Mouse (Mus musculus) gastrocnemius, postnatal 36 days (tissue): Measurements from ENCODE around the gene Filip1. TPM values are rescaled to one million over a fixed set of nuclear protein-coding genes. Genes with fewer than 3 reads are reported as not detected.

Source experiments
- DNase-seq, 2 experiments: peaks; one replicate each; pipeline ENCODE4 v3.0.0; 2022
- intact Hi-C: fragments of 180-260 bp; cut with DNase I; formaldehyde crosslinking; loops from one replicate; pipeline ENCODE4 v1.15.1; 2025
- total RNA-seq, 2 experiments: library from RNA; stranded (reverse); gene quantifications; 2 replicates each; pipeline ENCODE4 v1.2.3; 2021

Filip1 gene
- total RNA-seq, 2 experiments from 2014 or later, result 78.1 to 103 TPM

DNA sequence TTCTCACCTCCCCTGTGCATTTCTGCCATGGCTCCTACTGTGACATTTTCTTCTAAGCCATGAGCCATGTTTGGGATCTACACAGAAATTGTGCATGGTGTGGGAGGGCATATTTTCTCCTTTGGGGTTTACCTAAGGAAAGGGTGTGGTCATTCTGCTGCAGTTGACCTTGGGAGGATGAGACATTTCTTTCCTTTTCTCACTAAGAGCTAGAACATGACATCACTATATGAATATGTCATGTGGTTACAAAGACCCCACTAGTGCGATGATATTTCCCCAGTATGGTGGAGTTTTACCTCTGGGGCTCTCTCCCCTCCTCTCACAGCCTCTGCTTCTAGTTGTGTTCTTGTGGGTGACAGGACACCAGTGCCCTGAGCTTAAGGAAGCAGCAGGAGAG, 22.9 kb downstream of the Filip1 start:
- no peak for DNase-seq
- intact Hi-C loops, result loop anchor here (5.0 kb wide), 1 partner anchor 122 kb away; no protein-coding TSS in a partner anchor

DNA sequence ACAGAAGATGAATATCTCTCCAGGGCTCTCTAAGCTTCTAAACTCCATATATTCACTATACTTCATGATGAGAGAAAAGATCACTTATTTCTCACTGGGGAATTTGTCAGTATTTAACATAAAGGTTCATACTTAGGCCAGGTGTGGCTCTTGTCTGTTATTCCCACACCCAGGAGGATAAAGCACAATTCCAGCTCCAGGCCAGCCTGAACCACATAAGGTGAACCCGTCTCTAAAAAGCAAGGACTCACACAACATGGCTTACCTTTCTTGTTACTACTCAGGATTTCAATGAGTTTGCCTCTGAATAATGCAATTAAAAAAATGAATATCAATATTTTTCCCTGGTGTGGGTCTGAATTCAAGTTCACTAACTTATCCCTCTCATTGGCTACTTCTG, 23.6 kb downstream of the Filip1 start:
- no peak for DNase-seq
- intact Hi-C loops, result loop anchor here (5.0 kb wide), 1 partner anchor 122 kb away; no protein-coding TSS in a partner anchor

DNA sequence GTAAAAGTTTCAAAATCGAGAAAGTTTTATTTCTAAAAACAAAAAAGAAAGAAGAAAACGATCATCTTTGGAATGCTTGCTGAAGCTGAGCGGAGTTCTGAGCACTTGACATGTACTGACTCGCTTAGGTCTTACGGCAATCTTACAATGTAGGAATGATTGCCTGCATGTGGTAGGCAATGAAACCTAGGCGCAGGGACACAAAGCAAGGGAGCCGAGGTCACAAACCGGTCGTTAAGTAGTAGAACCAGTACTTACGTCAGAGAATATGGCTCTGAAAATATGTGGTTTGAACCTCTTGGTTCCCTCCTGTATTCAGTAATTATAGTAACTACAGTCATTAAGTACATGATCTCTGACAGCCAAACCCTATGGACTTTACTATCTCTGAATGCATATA, 29.4 kb downstream of the Filip1 start:
- intact Hi-C loops, result no loop called here
- DNase-seq, result no peak

DNA sequence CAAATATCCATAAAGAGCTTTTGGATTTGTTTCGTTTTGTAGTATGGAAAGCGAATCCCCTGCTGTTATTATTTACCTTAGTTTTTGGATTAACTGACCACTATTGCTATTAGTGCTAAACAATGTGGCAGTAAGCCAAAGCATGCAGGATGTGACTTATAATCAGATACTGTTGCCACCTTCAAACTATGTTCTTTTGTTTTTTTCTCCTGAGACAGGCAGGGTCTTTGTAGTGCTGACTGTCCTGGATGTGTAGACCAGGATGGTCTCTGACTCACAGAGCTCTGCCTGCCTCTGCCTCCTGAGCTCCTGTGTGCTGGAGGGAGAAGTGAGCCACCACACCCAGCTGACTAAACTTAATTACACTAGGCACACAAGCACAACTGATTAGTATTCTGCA, 33.4 kb downstream of the Filip1 start:
- DNase-seq, result no peak
- intact Hi-C loops, result loop anchor here (10.0 kb wide), 1 partner anchor 94 kb away; no protein-coding TSS in a partner anchor

DNA sequence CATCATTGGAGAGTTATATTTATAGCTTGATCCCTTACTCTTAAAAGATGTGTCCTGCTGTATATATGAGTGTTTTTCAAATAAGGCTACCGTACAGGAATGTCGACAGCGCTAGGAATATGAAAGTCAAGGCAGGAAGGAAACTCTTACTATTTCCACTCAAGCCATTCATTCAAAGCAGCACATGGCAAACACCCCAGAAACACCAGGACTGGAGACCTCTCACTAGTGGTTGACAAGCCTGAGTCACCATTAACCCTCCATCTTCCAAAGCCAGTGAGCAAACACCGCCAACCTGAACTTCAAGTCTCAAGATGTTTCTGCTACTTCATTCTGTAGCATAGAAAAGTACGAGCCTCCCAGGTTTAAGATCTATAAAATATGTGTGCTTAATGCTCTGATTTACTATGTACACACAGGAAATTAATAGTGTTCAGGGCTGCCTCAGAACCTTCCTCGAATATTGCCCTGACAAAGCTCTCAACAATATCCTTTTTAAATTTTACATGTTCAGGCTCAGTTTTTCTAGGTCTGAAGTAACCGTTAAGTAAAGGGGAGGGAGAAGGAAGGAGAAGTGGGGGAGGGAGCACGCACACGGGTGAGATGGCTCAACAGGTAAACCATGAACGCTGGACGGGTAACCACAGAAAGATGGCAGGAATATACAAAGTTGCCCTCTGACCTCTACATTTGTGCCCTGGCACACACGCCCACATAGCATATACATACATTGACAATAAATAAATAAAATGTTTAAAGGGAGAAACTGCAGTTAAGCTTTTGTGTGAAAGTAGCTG, 34.2 kb downstream of the Filip1 start:
- intact Hi-C loops, result loop anchor here (10.0 kb wide), 1 partner anchor 94 kb away; no protein-coding TSS in a partner anchor
- no peak for DNase-seq

DNA sequence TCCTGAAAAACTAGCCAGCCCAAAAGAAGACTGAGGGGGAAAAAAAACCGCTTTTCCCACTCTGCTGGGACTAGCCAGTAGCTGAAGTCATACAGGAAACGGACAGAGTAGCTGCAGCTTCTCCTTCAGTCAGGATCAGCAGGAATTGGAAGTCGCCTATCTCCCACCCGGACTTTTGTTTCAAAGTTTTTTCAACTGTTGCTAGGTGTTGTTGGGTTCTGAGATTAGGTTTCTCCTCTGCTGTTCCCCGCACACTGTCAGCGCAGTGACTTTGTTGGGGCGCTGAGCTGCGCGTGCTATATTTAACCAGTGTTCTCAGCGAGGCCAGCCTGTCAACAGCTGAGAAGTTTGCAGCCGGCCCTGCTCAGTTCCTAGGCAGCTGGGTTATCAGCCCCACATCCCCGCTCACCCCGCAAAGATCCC, 35.1 kb downstream of the Filip1 start:
- DNase-seq, result peak; percentile 64 to 67
- intact Hi-C loops, result loop anchor here (10.0 kb wide), 1 partner anchor 93 kb away; no protein-coding TSS in a partner anchor

DNA sequence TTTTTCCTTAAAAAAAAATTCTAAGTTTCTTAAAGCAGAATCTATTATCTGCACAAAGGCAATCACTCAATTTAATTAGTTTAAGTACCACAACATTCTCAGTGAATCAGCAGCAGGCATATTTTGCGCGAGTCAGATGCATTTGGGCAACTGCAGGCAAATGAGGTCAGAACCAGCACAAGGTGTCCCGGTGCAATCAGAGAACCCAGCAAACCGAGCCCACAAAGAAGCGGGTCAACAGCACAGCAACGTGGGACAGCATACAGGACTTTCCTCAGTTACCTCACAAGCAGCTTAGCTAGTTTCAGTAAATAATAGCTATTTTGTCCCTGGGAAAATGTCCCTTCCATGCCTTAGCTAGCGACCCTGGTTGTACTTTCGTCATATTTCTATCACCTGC, 35.9 kb downstream of the Filip1 start:
- peak in 1 of 2 experiments; percentile 30 for DNase-seq
- intact Hi-C loops, result loop anchor here (10.0 kb wide), 1 partner anchor 92 kb away; no protein-coding TSS in a partner anchor

DNA sequence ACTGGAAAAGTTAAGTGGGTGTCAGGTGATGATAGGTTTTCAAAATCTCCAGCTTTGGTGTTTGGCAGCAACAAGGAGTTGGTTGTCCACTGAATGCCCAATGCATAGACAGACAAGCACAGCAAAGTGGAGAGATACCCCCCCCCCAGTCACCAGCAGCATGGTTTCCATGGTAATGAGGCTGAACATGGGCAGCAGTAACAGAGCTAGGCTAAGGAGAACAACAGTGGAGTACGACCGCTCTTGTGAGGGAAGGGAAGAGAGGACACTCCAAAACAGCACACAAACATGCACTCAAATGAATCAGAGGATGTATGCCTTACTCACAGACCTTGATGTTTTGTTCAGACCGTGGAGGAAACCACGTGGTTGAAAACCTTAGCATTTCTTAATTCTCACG, 37.5 kb downstream of the Filip1 start:
- intact Hi-C loops, result loop anchor here (10.0 kb wide), 1 partner anchor 90 kb away; no protein-coding TSS in a partner anchor
- DNase-seq, result no peak

DNA sequence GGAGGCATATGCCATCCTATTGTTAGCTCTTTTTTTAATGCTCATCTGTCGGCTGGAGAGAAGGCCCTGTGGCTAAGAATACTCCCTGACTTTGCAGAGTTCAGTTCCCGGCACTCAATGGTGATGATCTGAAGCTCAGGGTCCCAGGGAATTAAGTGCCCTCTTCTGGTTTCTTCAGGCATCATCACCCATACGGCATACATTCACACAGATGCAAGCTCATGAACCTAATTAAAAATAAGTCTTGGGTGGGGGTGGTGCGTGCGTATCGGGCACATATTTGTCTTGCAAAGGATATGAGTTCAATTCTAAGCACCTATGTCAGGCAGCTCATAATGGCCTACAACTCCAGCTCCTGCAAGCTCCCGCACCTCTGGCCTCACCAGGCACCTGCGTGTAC, 39.1 kb downstream of the Filip1 start:
- intact Hi-C loops, result loop anchor here (10.0 kb wide), 1 partner anchor 89 kb away; no protein-coding TSS in a partner anchor
- DNase-seq, result no peak

DNA sequence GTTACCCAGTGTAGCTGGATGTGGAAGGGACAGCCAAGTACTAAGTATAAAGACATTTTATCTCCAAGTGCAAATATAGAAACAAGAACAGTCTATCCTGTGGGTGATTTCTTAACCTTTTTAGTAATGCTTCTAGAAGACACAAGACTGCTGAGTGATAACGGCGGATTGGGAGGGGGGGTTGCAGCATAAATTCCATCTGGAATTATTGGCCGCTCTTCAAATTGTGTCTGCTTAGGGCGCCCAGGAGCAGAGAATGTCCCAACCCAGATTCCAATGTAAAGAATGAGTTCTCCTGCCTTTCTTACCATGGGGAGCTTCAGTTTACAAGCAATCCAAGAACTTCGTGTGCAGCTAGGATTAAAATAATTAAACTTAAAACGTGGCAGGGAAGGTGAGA, 39.9 kb downstream of the Filip1 start:
- DNase-seq, result no peak
- intact Hi-C loops, result loop anchor here (10.0 kb wide), 1 partner anchor 88 kb away; no protein-coding TSS in a partner anchor

DNA sequence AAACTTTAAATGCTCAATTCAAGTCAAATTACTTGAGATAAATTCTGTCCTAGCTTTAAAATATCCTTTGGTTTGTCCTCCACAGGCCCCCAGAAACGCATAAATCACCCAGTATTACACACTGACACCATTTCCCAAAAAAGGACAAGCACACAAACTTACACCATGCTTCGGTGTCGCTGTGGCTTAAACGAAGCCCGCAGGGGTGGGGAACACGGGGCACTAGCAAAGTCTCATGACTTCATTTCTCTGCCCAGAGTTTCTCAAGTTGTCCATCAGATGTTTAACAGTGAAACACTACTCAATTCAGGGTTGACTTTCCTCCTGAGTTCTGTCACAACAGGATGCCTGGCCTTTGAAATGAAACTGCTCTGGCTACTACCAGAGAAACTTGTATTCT, 41.0 kb downstream of the Filip1 start:
- no peak for DNase-seq
- intact Hi-C loops, result loop anchor here (10.0 kb wide), 1 partner anchor 87 kb away; no protein-coding TSS in a partner anchor

DNA sequence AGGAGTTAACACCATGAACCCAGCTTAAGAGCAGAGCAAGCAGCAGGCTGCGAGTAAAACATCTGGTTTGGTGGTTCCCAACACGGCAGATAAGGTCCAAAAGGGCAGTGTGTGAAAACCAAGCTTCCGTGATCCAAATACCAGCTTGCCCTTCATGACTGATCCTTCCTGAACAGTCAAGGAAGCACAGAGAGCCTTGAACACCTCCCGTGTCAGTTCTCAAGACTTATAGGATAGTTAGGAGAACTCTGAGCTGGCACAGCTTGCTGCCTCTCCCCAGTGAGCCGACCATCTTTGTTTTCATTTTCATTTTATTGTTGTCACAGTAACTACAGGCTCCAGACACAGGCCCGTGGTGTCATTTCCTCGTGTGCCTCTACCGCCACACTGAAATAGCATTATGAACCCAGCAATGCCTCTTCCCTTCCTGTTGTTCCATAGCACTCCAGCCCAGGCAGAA, 42.0 kb downstream of the Filip1 start:
- peak in 1 of 2 experiments; percentile 26 for DNase-seq
- intact Hi-C loops, result loop anchor here (10.0 kb wide), 1 partner anchor 86 kb away; no protein-coding TSS in a partner anchor

DNA sequence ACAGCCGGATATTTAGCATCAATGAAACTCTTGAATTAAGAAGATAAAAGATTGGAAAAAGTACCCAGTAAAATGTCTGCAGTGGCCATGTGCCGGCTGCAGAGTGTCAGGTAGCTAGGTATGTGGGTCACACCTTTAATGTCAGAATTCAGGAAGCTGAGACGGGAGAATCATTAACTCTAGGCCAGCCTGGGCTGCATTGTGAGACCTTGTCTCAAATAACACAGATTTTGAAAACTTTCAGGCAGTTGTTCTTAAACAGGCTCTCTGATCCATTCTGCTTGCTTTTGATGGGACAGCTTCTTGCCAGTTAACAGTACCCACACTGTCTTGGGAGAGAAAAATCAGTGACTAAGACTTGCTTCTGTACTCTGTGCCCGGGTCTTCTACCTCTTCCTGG, 43.1 kb downstream of the Filip1 start:
- intact Hi-C loops, result no loop called here
- no peak for DNase-seq

DNA sequence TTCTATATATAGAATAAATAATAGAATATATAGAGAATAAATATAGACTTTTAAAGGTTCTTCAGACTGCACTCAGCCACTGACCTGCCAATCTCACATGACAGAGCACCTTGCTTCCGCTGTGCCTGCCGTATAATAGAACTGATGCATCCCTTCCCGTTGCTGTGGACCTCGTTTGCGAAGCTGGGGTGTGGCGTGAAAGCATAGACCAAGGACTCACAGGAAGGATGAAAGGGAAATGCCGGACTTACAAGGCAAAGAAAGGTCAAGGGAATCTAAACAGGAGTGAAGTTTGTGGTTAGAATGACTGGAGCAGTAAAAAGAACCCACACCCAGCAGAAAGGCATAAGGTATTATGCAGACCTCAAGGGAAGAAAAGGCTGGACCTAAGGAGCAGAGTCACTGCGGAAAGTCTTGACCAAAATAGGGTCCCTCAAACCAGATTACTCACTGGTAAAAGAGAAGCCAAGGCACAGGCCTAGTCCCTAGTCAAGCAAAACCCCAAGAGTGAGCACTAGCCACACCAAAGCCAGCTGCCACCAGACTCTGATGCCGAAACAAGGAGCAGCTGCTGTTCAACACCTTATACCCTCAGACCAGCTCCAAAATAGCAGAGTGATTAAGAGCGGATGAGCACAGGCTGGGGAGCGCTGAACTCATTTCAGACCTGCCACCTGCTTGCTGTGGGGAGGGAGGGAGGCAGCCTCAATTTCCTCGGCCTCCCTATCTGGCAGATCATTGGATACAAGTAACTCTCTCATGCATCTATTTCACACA, 45.8 kb downstream of the Filip1 start:
- intact Hi-C loops, result no loop called here
- DNase-seq, result no peak

DNA sequence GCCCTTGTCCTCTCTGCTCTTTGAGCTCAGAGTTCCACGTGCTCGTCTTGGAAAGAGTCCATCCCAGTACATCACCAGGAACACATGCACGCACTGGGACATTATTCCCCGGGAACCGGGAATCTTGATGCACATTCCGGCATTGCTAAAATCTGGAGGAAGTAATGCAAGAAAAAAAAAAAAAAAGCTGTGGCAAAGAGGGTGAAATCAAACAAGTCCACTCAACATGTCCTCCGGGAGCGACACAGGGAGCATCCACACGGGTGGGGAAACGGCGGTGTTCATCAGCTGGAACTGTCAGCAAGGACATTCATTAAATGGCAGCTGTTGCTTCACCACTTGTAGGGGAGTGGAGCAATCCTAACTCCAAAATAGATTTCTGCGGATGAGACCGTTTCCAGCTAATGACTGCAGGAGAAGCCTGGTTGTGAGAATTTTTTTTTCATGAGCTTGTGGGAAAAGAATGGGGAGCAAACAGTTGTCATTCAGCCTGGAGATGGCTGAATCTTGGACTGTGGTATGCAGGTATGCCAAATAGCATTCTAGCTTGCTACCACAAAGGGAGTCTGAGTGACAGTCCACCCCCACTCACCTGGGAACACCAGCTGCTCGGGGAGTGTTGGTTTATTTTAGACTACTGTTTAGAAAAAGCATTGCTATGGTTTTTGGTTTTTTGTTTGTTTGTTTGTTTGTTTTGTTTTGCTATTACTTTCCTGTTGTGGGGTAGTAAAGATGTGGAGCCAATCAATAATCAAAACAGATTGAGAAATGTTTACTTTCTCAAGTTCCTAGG, 46.9 kb downstream of the Filip1 start:
- intact Hi-C loops, result no loop called here
- DNase-seq, result peak; percentile 35 to 56

DNA sequence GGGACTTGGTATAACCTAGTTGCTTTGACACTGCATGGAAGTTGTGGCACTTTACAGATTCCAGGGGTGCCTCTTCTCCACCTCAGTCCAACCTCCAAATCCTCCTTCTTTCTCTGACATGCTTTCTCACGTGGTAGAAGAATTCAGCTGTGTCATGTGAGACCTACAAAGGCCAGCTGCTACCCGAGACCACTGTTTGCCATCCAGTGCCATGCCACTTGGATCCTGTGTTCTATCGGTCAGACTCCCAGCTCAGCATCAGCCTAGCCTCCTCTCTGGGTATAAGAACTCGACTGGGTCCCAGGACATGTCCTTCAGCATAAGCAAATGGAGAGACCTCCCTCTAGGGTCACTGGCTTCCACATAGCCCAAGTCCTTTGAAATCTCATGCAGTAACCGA, 47.6 kb downstream of the Filip1 start:
- no peak for DNase-seq
- intact Hi-C loops, result no loop called here

DNA sequence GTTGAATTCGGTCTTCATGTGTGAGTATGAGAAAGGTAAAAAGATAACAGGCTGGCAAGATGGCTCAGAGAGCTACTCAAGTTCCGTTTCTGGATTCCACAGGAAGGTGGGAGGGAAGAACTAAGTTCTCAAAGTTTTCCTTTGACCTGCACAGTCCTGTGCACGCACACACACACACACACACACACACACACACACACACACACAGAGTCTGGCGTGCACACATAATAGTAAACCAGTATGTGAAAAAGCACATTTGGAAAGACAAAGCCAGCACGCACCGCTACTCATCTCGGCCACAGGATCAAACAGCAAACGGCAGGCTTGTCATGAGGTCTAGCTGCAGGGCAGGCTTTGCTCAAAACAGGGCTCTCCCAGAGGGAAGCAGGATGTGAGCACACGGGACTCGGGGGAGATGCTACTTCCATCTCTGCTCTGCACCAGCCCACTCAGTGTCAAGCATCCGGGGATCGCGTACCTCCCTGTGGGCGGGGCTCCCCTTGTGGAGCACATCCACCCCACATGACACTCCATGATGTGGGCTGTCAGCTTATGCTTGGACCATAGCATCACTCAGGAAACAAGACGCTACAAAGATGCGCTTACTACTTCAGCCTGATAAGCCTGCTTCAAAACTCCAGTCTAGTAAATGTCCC, 50.9 kb downstream of the Filip1 start:
- intact Hi-C loops, result no loop called here
- DNase-seq, result peak; percentile 28 to 54

DNA sequence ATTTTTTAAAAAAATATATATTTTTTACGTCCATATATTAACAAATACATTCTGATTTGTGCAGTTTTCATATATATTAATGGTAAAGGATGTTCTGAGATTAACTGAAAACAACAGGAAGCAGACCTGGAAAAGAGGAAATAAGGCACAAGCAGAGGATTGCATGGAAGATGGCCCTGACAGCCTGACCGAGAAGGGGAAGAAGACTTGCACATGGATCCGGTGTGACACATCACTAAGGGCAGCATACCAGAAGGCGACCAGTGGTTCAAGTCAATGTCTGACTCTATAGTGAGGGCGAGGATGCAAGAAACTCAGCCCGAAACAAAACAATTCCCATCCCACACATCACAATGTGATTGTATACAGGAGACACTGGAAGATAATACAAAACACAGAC, 52.2 kb downstream of the Filip1 start:
- no peak for DNase-seq

DNA sequence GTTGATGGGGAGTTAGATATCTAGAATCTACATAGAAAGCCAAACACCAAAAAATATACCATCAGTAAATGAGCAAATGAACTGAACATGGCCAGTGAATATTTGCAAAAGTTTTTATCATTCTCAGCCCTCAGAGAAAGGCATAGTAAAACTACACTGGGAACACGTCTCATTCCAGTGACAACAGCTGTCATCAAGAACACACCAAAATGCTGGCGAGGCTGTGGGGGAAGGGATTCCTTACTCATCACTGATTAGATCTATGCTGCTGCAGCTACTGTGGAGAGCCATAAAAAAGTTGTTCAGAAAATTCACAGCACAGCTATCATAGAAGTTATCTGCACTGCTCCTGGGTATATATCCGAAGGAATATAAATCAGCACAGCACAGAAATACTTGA, 54.3 kb downstream of the Filip1 start:
- intact Hi-C loops, result no loop called here
- no peak for DNase-seq

More for the DNA sequence above, 52.2 kb downstream of the Filip1 start:
- intact Hi-C loops, result no loop called here

DNA sequence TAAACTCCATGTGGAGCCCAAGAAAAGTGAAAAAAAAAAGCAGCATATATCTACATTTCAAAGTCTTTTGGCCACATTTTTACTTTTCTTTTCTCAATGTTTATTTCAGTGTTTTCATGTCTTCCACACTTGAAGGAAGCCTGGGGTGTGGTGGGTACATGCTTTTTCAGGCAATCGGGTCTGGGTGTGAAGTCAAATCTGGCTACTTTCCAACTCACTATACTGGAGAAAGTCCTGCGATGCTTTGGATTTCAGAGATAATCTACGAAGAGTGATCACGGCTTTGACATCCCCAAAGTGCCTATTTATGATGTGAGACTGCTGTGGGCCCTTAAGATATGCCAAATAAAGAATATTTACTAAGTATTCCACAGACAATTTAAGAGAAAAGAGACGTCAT, 57.7 kb downstream of the Filip1 start:
- intact Hi-C loops, result no loop called here
- DNase-seq, result no peak
